Mouse (Mus musculus): ENCODE data around the gene Pcyt1a.

DNA sequence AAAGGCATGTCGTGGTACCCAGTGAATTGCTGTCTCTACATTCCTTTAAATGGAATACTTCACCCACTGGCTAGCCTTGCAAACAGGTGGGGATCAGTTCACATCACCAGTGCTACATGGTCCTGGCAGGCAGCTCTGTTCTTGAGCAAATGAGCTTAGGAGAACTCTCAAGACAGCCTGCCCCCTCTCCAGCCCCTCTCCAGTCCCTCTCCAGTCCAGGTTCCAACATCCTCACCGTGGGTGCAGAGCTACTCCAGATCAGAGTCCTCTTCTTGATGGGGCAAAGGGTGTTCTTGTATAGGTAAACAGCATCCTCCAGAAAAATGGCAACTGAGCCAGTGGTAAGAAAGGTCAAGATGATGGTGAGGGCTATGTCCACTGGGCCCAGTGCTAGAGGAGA is 48.7 kb downstream of the Pcyt1a start:
- TF ChIP-seq EP300 (IDR thresholded peaks at IDR 0.05) (0 out of 2 replicates have a peak, but pooled peaks have one; percentile 14), CTCF (IDR thresholded peaks at IDR 0.05) (no peak)
